Mouse (Mus musculus): ENCODE measurements around the gene Rpap3. TPM values are rescaled to one million over a fixed set of nuclear protein-coding genes. Genes with fewer than 3 reads are reported as not detected.

Rpap3 gene
- total and polyA plus RNA-seq, 2 experiments from 2014 or later = 39.6 to 45.6 TPM

GRCm38 (mm10) chr15:97657420-97657819 is 48.2 kb downstream of the Rpap3 start:
- H3K9ac ChIP-seq = no peak overlapping the region
- H3K4me1 ChIP-seq (ENCODE audit: insufficient read depth) = no peaks in the 10 kb centered on the region
- H3K27me3 ChIP-seq (ENCODE audit: insufficient read depth, low read length) = no peaks in the 10 kb centered on the region
- H3K9me3 ChIP-seq (ENCODE audit: low read length) = no peaks in the 10 kb centered on the region
- H3K4me2 ChIP-seq (ENCODE audit: low read depth) = no peak overlapping the region
- H3K36me3 ChIP-seq (ENCODE audit: insufficient read depth) = no peaks in the 10 kb centered on the region
- WGBS = 90% methylated on average over 14 of the region's 14 CpGs
- DNase-seq (no peak), ATAC-seq (no peak)
- TF ChIP-seq CTCF (IDR thresholded peaks at IDR 0.05; ENCODE audit: low read depth) = no peak
- no peak overlapping the region for H3K4me3 ChIP-seq (ENCODE audit: low read depth, low read length)
- H3K27ac ChIP-seq (ENCODE audit: low read depth, low read length) = no peak overlapping the region

- no peaks in the 10 kb centered on the region for H3K36me3 ChIP-seq (ENCODE audit: insufficient read depth)
- no peaks in the 10 kb centered on the region for H3K4me1 ChIP-seq (ENCODE audit: insufficient read depth)
- H3K27ac ChIP-seq (ENCODE audit: low read depth, low read length) = no peak overlapping the region
- no peaks in the 10 kb centered on the region for H3K9me3 ChIP-seq (ENCODE audit: low read length)
- H3K4me2 ChIP-seq (ENCODE audit: low read depth) = no peak overlapping the region
- ATAC-seq (no peak), DNase-seq (no peak)
- no peak for TF ChIP-seq CTCF (IDR thresholded peaks at IDR 0.05; ENCODE audit: low read depth)
- WGBS = 90% methylated on average over 4 of the region's 4 CpGs
- H3K27me3 ChIP-seq (ENCODE audit: insufficient read depth, low read length) = no peaks in the 10 kb centered on the region
- no peak overlapping the region for H3K9ac ChIP-seq
- H3K4me3 ChIP-seq (ENCODE audit: low read depth, low read length) = no peak overlapping the region
Observed at GRCm38 (mm10) chr15:97649726-97650125, 55.9 kb downstream of the Rpap3 start.

GRCm38 (mm10) chr15:97648176-97648575 is 57.4 kb downstream of the Rpap3 start:
- TF ChIP-seq CTCF (IDR thresholded peaks at IDR 0.05; ENCODE audit: low read depth) = no peak
- Histone ChIP-seq H3K9me3 (ENCODE audit: low read length) (no peaks in the 10 kb centered on the region), H3K4me1 (ENCODE audit: insufficient read depth) (no peaks in the 10 kb centered on the region), H3K4me3 (ENCODE audit: low read depth, low read length) (no peak overlapping the region), H3K27me3 (ENCODE audit: insufficient read depth, low read length) (no peaks in the 10 kb centered on the region), H3K4me2 (ENCODE audit: low read depth) (no peak overlapping the region), H3K36me3 (ENCODE audit: insufficient read depth) (no peaks in the 10 kb centered on the region), H3K27ac (ENCODE audit: low read depth, low read length) (no peak overlapping the region), H3K9ac (no peak overlapping the region)
- WGBS = 84% methylated on average over 18 of the region's 18 CpGs
- DNase-seq (no peak), ATAC-seq (no peak)

GRCm38 (mm10) chr15:97646426-97646825 is 59.2 kb downstream of the Rpap3 start:
- Histone ChIP-seq H3K4me2 (ENCODE audit: low read depth) (no peak overlapping the region), H3K36me3 (ENCODE audit: insufficient read depth) (no peaks in the 10 kb centered on the region), H3K27ac (ENCODE audit: low read depth, low read length) (no peak overlapping the region), H3K9ac (no peak overlapping the region), H3K27me3 (ENCODE audit: insufficient read depth, low read length) (no peaks in the 10 kb centered on the region), H3K4me1 (ENCODE audit: insufficient read depth) (no peaks in the 10 kb centered on the region), H3K9me3 (ENCODE audit: low read length) (no peaks in the 10 kb centered on the region), H3K4me3 (ENCODE audit: low read depth, low read length) (no peak overlapping the region)
- ATAC-seq (no peak), DNase-seq (no peak)
- no peak for TF ChIP-seq CTCF (IDR thresholded peaks at IDR 0.05; ENCODE audit: low read depth)
- WGBS = 39% methylated on average over 7 of the region's 7 CpGs

GRCm38 (mm10) chr15:97643986-97644385 is 61.6 kb downstream of the Rpap3 start:
- no peak for DNase-seq
- Histone ChIP-seq H3K9ac (no peak overlapping the region), H3K36me3 (ENCODE audit: insufficient read depth) (no peaks in the 10 kb centered on the region), H3K27me3 (ENCODE audit: insufficient read depth, low read length) (no peaks in the 10 kb centered on the region), H3K4me2 (ENCODE audit: low read depth) (no peak overlapping the region), H3K4me3 (ENCODE audit: low read depth, low read length) (no peak overlapping the region), H3K27ac (ENCODE audit: low read depth, low read length) (no peak overlapping the region), H3K4me1 (ENCODE audit: insufficient read depth) (no peaks in the 10 kb centered on the region), H3K9me3 (ENCODE audit: low read length) (no peaks in the 10 kb centered on the region)
- 93% methylated on average over 4 of the region's 4 CpGs for WGBS
- no peak for ATAC-seq
- TF ChIP-seq CTCF (IDR thresholded peaks at IDR 0.05; ENCODE audit: low read depth) = no peak

Other genes with a start within 250 kb of the Rpap3 start
- gene Endou, start 25.5 kb upstream of the Rpap3 start, total RNA-seq (2014; rRNA removed) = 0.14 and 0.15 TPM in 2 replicates
- 0.18 and 0.34 TPM in 2 replicates for gene Endou, start 25.5 kb upstream of the Rpap3 start, polyA plus RNA-seq (2015; fragmentation: Nextera tagmentation; extraction: Ambion mirVana)
- gene Rapgef3, start 62.1 kb upstream of the Rpap3 start, total RNA-seq (2014; rRNA removed) = 16.6 and 22.0 TPM in 2 replicates
- 6.5 and 8.7 TPM in 2 replicates for gene Rapgef3, start 62.1 kb upstream of the Rpap3 start, polyA plus RNA-seq (2015; fragmentation: Nextera tagmentation; extraction: Ambion mirVana)
- 40.2 and 56.4 TPM in 2 replicates for gene Slc48a1, start 72.7 kb upstream of the Rpap3 start, total RNA-seq (2014; rRNA removed)
- gene Slc48a1, start 72.7 kb upstream of the Rpap3 start, polyA plus RNA-seq (2015; fragmentation: Nextera tagmentation; extraction: Ambion mirVana) = 123 and 135 TPM in 2 replicates
- 20.7 and 29.4 TPM in 2 replicates for gene Hdac7, start 138.7 kb upstream of the Rpap3 start, total RNA-seq (2014; rRNA removed)
- gene Hdac7, start 138.7 kb upstream of the Rpap3 start, polyA plus RNA-seq (2015; fragmentation: Nextera tagmentation; extraction: Ambion mirVana) = 16.2 and 21.6 TPM in 2 replicates
- gene Vdr, start 204.8 kb upstream of the Rpap3 start, total RNA-seq (2014; rRNA removed) = 0.15 and 0.76 TPM in 2 replicates
- 0.04 and 0.05 TPM in 2 replicates for gene Vdr, start 204.8 kb upstream of the Rpap3 start, polyA plus RNA-seq (2015; fragmentation: Nextera tagmentation; extraction: Ambion mirVana)

All from forebrain, postnatal 0 days (tissue).